Mouse (Mus musculus) megakaryocyte, embryonic 14.5 days (primary cell): ENCODE measurements around the gene Gstt2.

Experiments used
- FLI1 ChIP-seq: IDR thresholded peaks from 2 replicates; pipeline ENCODE4 v1.6.1; 2012; ENCODE audit warnings: low read length, inconsistent platforms, mixed read lengths
- GATA1 ChIP-seq: IDR thresholded peaks from 3 replicates; pipeline ENCODE4 v1.6.1; 2012; ENCODE audit warnings: mixed read lengths, low read length, inconsistent platforms, borderline replicate concordance

- TF ChIP-seq GATA1 (no peak), FLI1 (no peak)
Measured at GRCm38 (mm10) chr10:75873543-75874170, 36.4 kb upstream of the Gstt2 start.
